ENCODE assay signal across 8 mouse cellular contexts in genomic region chr11:107469523-107470371, GRCm38 (mm10). TPM values are rescaled to one million over a fixed set of nuclear protein-coding genes. Genes with fewer than 3 reads are reported as not detected.
A peak's percentile ranks its signal among the peaks of the same experiment; 100 is the strongest.
DNase-seq lines count a peak whose midpoint lies in the region; ATAC-seq and TF ChIP-seq lines count a peak whose summit lies in the region.

No protein-coding gene starts in this region.

- TF ChIP-seq CTCF in ES-Bruce4 (IDR thresholded peaks at IDR 0.05; ENCODE audit: low read depth, low read length) = no peak
- TF ChIP-seq CTCF in cerebellum, adult 2 months (IDR thresholded peaks at IDR 0.05; ENCODE audit: borderline replicate concordance, insufficient read depth, low read depth, low read length) = no peak

- DNase-seq in cerebellum, adult 2 months = peak; percentile 76 to 83
- peak; percentile 68 for DNase-seq in hindbrain, embryonic 10.5 days (ENCODE audit: low spot score)
- DNase-seq in layer of hippocampus, adult 9-11 months = peak; percentile 28
- peak; percentile 40 for DNase-seq in ovary, postnatal 14 days (ENCODE audit: low spot score)
- DNase-seq in thymus, postnatal 10 days (ENCODE audit: low spot score in 2 of 2) = peak; percentile 62

- no peaks in the 10 kb centered on the region for H3K9me3 ChIP-seq in ES-Bruce4 (replicated peaks; ENCODE audit: control insufficient read depth, insufficient read depth, low read length, poor library complexity, severe bottlenecking)
- no peaks in the 10 kb centered on the region for H3K9me3 ChIP-seq in hindbrain, embryonic 10.5 days
- H3K9me3 ChIP-seq in lung, embryonic 16.5 days (ENCODE audit: control insufficient read depth, low read length) = no peaks in the 10 kb centered on the region

- no peaks in the 10 kb centered on the region for H3K27me3 ChIP-seq in ES-Bruce4 (ENCODE audit: control insufficient read depth, insufficient read depth, low read length, poor library complexity, severe bottlenecking)
- H3K27me3 ChIP-seq in cerebellum, adult 2 months (ENCODE audit: control insufficient read depth, insufficient read depth, low read length) = no peaks in the 10 kb centered on the region
- H3K27me3 ChIP-seq in hindbrain, embryonic 10.5 days (ENCODE audit: insufficient read depth, poor library complexity, severe bottlenecking) = no peaks in the 10 kb centered on the region
- no peaks in the 10 kb centered on the region for H3K27me3 ChIP-seq in lung, embryonic 16.5 days (ENCODE audit: control insufficient read depth, insufficient read depth, low read depth, low read length)

- no peaks in the 10 kb centered on the region for H3K36me3 ChIP-seq in ES-Bruce4 (ENCODE audit: control insufficient read depth, insufficient read depth, low read length, poor library complexity, severe bottlenecking)
- no peaks in the 10 kb centered on the region for H3K36me3 ChIP-seq in hindbrain, embryonic 10.5 days
- H3K36me3 ChIP-seq in lung, embryonic 16.5 days (ENCODE audit: control insufficient read depth, insufficient read depth, low read length) = no peaks in the 10 kb centered on the region

- TF ChIP-seq EP300 in ES-Bruce4 (IDR thresholded peaks at IDR 0.05; ENCODE audit: insufficient read depth, low read depth, low read length) = no peak

- no peaks in the 10 kb centered on the region for H3K4me1 ChIP-seq in ES-Bruce4 (ENCODE audit: control insufficient read depth, insufficient read depth, low read length)
- peaks cover 6% of the 10 kb centered on the region; the same call in 1 of the 2 replicates for H3K4me1 ChIP-seq in cerebellum, adult 2 months (ENCODE audit: control insufficient read depth, insufficient read depth, low read length)
- H3K4me1 ChIP-seq in hindbrain, embryonic 10.5 days (replicated peaks) = peaks cover 32% of the 10 kb centered on the region
- H3K4me1 ChIP-seq in lung, embryonic 16.5 days (replicated peaks; ENCODE audit: control insufficient read depth, insufficient read depth, low read length) = peaks cover 31% of the 10 kb centered on the region

- H3K4me3 ChIP-seq in ES-Bruce4 (ENCODE audit: low read depth, low read length) = peak overlapping the region; percentile 93
- H3K4me3 ChIP-seq in cerebellum, adult 2 months (replicated peaks; ENCODE audit: insufficient read depth, low read depth, low read length) = peak overlapping the region; percentile 72
- peak overlapping the region; percentile 88 for H3K4me3 ChIP-seq in hindbrain, embryonic 10.5 days
- peak overlapping the region; percentile 91 for H3K4me3 ChIP-seq in lung, embryonic 16.5 days (ENCODE audit: low read length)

- peak; percentile 27; the same call in 1 of the 2 replicates for ATAC-seq in frontal cortex, adult (ENCODE audit: low TSS enrichment)
- ATAC-seq in lung, embryonic 16.5 days (ENCODE audit: low read depth) = peak; percentile 52

- H3K9ac ChIP-seq in ES-Bruce4 (ENCODE audit: low read depth, poor library complexity, severe bottlenecking) = peak overlapping the region; percentile 87
- peak overlapping the region; percentile 90 for H3K9ac ChIP-seq in lung, embryonic 16.5 days (ENCODE audit: low read length)

- no peak for TF ChIP-seq POLR2A in ES-Bruce4 (IDR thresholded peaks at IDR 0.05; ENCODE audit: insufficient read depth, low read length)
- no peak for TF ChIP-seq POLR2A in cerebellum, adult 2 months (IDR thresholded peaks at IDR 0.05; ENCODE audit: borderline replicate concordance, insufficient read depth, low read length)

- WGBS in cerebellum, adult 2 months = under 1% methylated on average over 59 of the region's 59 CpGs
- under 1% methylated on average over 59 of the region's 59 CpGs for WGBS in hindbrain, embryonic 10.5 days
- under 1% methylated on average over 57 of the region's 59 CpGs for WGBS in lung, embryonic 16.5 days

- H3K27ac ChIP-seq in ES-Bruce4 (ENCODE audit: insufficient read depth, low read length) = peak overlapping the region; percentile 22
- peak overlapping the region; percentile 63 for H3K27ac ChIP-seq in cerebellum, adult 2 months (ENCODE audit: insufficient read depth, low read length)
- H3K27ac ChIP-seq in hindbrain, embryonic 10.5 days = peak overlapping the region; percentile 95
- H3K27ac ChIP-seq in lung, embryonic 16.5 days (ENCODE audit: low read length) = peak overlapping the region; percentile 96

- H3K4me2 ChIP-seq in lung, embryonic 16.5 days (ENCODE audit: low read depth, low read length) = peak overlapping the region; percentile 94

RNA-seq across cellular contexts. Expression of gene Pitpnc1, which starts 0.8 kb away (rescaled TPM):
- polyA plus RNA-seq in ES-Bruce4 (2011; ENCODE audit: insufficient read depth, insufficient read length, low read depth, missing spikeins) = 25.4 and 27.1 TPM in 2 replicates
- 26.7 and 30.0 TPM in 2 replicates for polyA plus RNA-seq in cerebellum, adult 2 months (2012; rRNA removed)
- 21.9 and 22.8 TPM in 2 replicates for polyA plus RNA-seq in hindbrain, embryonic 10.5 days (2016; fragmentation: Nextera tagmentation; extraction: Ambion mirVana)
- polyA plus RNA-seq in lung, embryonic 16.5 days (2015; fragmentation: Nextera tagmentation; extraction: Ambion mirVana) = 16.2 and 16.8 TPM in 2 replicates

RNA-seq across cellular contexts. Expression of gene Psmd12, which starts 9.5 kb away (rescaled TPM):
- 155 and 167 TPM in 2 replicates for polyA plus RNA-seq in ES-Bruce4 (2011; ENCODE audit: insufficient read depth, insufficient read length, low read depth, missing spikeins)
- polyA plus RNA-seq in cerebellum, adult 2 months (2012; rRNA removed) = 71.5 and 76.4 TPM in 2 replicates
- 188 and 220 TPM in 2 replicates for polyA plus RNA-seq in hindbrain, embryonic 10.5 days (2016; fragmentation: Nextera tagmentation; extraction: Ambion mirVana)
- polyA plus RNA-seq in lung, embryonic 16.5 days (2015; fragmentation: Nextera tagmentation; extraction: Ambion mirVana) = 152 and 157 TPM in 2 replicates

Comparison
In these comparisons a context has a peak if more than half of its experiments do, and no peak if none do; other contexts are left out.
1. Peak in every context shown above with its lines: DNase-seq, ATAC-seq, H3K4me3 ChIP-seq and H3K27ac ChIP-seq.
2. H3K27ac ChIP-seq: peak in every context shown above with its lines; median percentile 96 in lung, embryonic 16.5 days; 95 in hindbrain, embryonic 10.5 days; 63 in cerebellum, adult 2 months; 22 in ES-Bruce4.
3. DNase-seq: peak in every context shown above with its lines; median percentile 80 in cerebellum, adult 2 months; 68 in hindbrain, embryonic 10.5 days; 62 in thymus, postnatal 10 days; 40 in ovary, postnatal 14 days; 28 in layer of hippocampus, adult 9-11 months.